Mouse (Mus musculus): ENCODE measurements around the gene Prkcz.

The Prkcz gene

GRCm38 (mm10) chr4:155220213-155221100 lies 140.7 kb downstream of the Prkcz start:
- DNase-seq (ENCODE audit: low spot score in 2 of 2), result no peak

- no peak for DNase-seq (ENCODE audit: low spot score in 2 of 2)
Observed at GRCm38 (mm10) chr4:155219271-155220212, 141.6 kb downstream of the Prkcz start.

GRCm38 (mm10) chr4:155218104-155218732 lies 142.9 kb downstream of the Prkcz start:
- no peak for DNase-seq (ENCODE audit: low spot score in 2 of 2)

GRCm38 (mm10) chr4:155217241-155218103 lies 143.7 kb downstream of the Prkcz start:
- DNase-seq (ENCODE audit: low spot score in 2 of 2), result no peak

- no peak for DNase-seq (ENCODE audit: low spot score in 2 of 2)
Observed at GRCm38 (mm10) chr4:155215773-155216630, 145.2 kb downstream of the Prkcz start.

- DNase-seq (ENCODE audit: low spot score in 2 of 2), result no peak
Observed at GRCm38 (mm10) chr4:155215203-155215602, 146.0 kb downstream of the Prkcz start.

- DNase-seq (ENCODE audit: low spot score in 2 of 2), result no peak
Observed at GRCm38 (mm10) chr4:155214793-155215192, 146.4 kb downstream of the Prkcz start.

- no peak for DNase-seq (ENCODE audit: low spot score in 2 of 2)
Observed at GRCm38 (mm10) chr4:155214188-155214587, 147.0 kb downstream of the Prkcz start.

- DNase-seq (ENCODE audit: low spot score in 2 of 2), result no peak
Observed at GRCm38 (mm10) chr4:155213752-155214054, 147.5 kb downstream of the Prkcz start.

- DNase-seq (ENCODE audit: low spot score in 2 of 2), result no peak
Observed at GRCm38 (mm10) chr4:155213052-155213751, 148.0 kb downstream of the Prkcz start.

Data from spleen, postnatal 14 days (tissue).